Mouse (Mus musculus): Measurements from ENCODE around the gene Ucn3. TPM values are rescaled to one million over a fixed set of nuclear protein-coding genes. Genes with fewer than 3 reads are reported as not detected.
A peak's percentile ranks its signal among the peaks of the same experiment; 100 is the strongest.

Gene Ucn3
- polyA plus RNA-seq, 1 experiment: not detected

GRCm38 (mm10) chr13:3896913-3897312 is 48.2 kb downstream of the Ucn3 start:
- H3K79me2 ChIP-seq (ENCODE audit: control insufficient read depth, insufficient read depth): peaks cover 15% of the 10 kb centered on the region
- peaks cover 8% of the 10 kb centered on the region for H3K79me3 ChIP-seq (ENCODE audit: low read depth)
- H3ac ChIP-seq (ENCODE audit: control insufficient read depth, insufficient read length, low read depth): no peak overlapping the region
- H3K4me3 ChIP-seq (ENCODE audit: insufficient read depth, poor library complexity, severe bottlenecking): no peak overlapping the region
- TF ChIP-seq MAX (IDR thresholded peaks at IDR 0.05) (no peak), CTCF (IDR thresholded peaks at IDR 0.05; ENCODE audit: control insufficient read depth, insufficient read depth, insufficient read length) (peak; percentile 46), MYOG (IDR thresholded peaks at IDR 0.05; ENCODE audit: control insufficient read depth, extremely low read depth, insufficient read length) (no peak)
- H3K36me3 ChIP-seq (ENCODE audit: control insufficient read depth, insufficient read depth): peaks cover 3% of the 10 kb centered on the region
- no peaks in the 10 kb centered on the region for H3K27me3 ChIP-seq (ENCODE audit: control insufficient read depth, insufficient read depth, insufficient read length)

GRCm38 (mm10) chr13:3896032-3896431 is 49.1 kb downstream of the Ucn3 start:
- no peak for TF ChIP-seq USF1 (IDR thresholded peaks at IDR 0.05; ENCODE audit: low read depth)
- no peak for TF ChIP-seq MYOG (IDR thresholded peaks at IDR 0.05; ENCODE audit: control insufficient read depth, extremely low read depth, insufficient read length)
- TF ChIP-seq FOSL1 (IDR thresholded peaks at IDR 0.05; ENCODE audit: insufficient read depth, low read length, poor library complexity, severe bottlenecking): no peak
- TF ChIP-seq CTCF (IDR thresholded peaks at IDR 0.05; ENCODE audit: control insufficient read depth, insufficient read depth, insufficient read length): no peak
- no peak for TF ChIP-seq CEBPB (IDR thresholded peaks at IDR 0.05; ENCODE audit: low read depth)
- TF ChIP-seq MAX (IDR thresholded peaks at IDR 0.05): no peak
- TF ChIP-seq MYOD1 (IDR thresholded peaks at IDR 0.05; ENCODE audit: control insufficient read depth, insufficient read length, low read depth): no peak
- Histone ChIP-seq H3ac (ENCODE audit: control insufficient read depth, insufficient read length, low read depth) (no peak overlapping the region), H3K27me3 (ENCODE audit: control insufficient read depth, insufficient read depth, insufficient read length) (no peaks in the 10 kb centered on the region), H3K4me3 (ENCODE audit: insufficient read depth, poor library complexity, severe bottlenecking) (no peak overlapping the region), H3K79me3 (ENCODE audit: low read depth) (peaks cover 17% of the 10 kb centered on the region), H3K36me3 (ENCODE audit: control insufficient read depth, insufficient read depth) (peaks cover 3% of the 10 kb centered on the region), H3K79me2 (ENCODE audit: control insufficient read depth, insufficient read depth) (peaks cover 24% of the 10 kb centered on the region)

GRCm38 (mm10) chr13:3895397-3895980 is 49.7 kb downstream of the Ucn3 start:
- Histone ChIP-seq H3K27me3 (ENCODE audit: control insufficient read depth, insufficient read depth, insufficient read length) (no peaks in the 10 kb centered on the region), H3K36me3 (ENCODE audit: control insufficient read depth, insufficient read depth) (peaks cover 3% of the 10 kb centered on the region), H3K79me2 (ENCODE audit: control insufficient read depth, insufficient read depth) (peaks cover 30% of the 10 kb centered on the region), H3K4me3 (ENCODE audit: insufficient read depth, poor library complexity, severe bottlenecking) (no peak overlapping the region), H3ac (ENCODE audit: control insufficient read depth, insufficient read length, low read depth) (no peak overlapping the region), H3K79me3 (ENCODE audit: low read depth) (peaks cover 21% of the 10 kb centered on the region)
- TF ChIP-seq USF1 (IDR thresholded peaks at IDR 0.05; ENCODE audit: low read depth): no peak
- no peak for TF ChIP-seq MYOG (IDR thresholded peaks at IDR 0.05; ENCODE audit: control insufficient read depth, extremely low read depth, insufficient read length)
- no peak for TF ChIP-seq MYOD1 (IDR thresholded peaks at IDR 0.05; ENCODE audit: control insufficient read depth, insufficient read length, low read depth)
- TF ChIP-seq MAX (IDR thresholded peaks at IDR 0.05): no peak
- TF ChIP-seq CEBPB (IDR thresholded peaks at IDR 0.05; ENCODE audit: low read depth): no peak
- no peak for TF ChIP-seq FOSL1 (IDR thresholded peaks at IDR 0.05; ENCODE audit: insufficient read depth, low read length, poor library complexity, severe bottlenecking)
- TF ChIP-seq CTCF (IDR thresholded peaks at IDR 0.05; ENCODE audit: control insufficient read depth, insufficient read depth, insufficient read length): no peak

- no peak overlapping the region for H3K4me3 ChIP-seq (ENCODE audit: insufficient read depth, poor library complexity, severe bottlenecking)
- no peak for TF ChIP-seq MYOD1 (IDR thresholded peaks at IDR 0.05; ENCODE audit: control insufficient read depth, insufficient read length, low read depth)
- TF ChIP-seq CEBPB (IDR thresholded peaks at IDR 0.05; ENCODE audit: low read depth): no peak
- no peak for TF ChIP-seq MAX (IDR thresholded peaks at IDR 0.05)
- TF ChIP-seq MYOG (IDR thresholded peaks at IDR 0.05; ENCODE audit: control insufficient read depth, extremely low read depth, insufficient read length): no peak
- TF ChIP-seq FOSL1 (IDR thresholded peaks at IDR 0.05; ENCODE audit: insufficient read depth, low read length, poor library complexity, severe bottlenecking): no peak
- TF ChIP-seq CTCF (IDR thresholded peaks at IDR 0.05; ENCODE audit: control insufficient read depth, insufficient read depth, insufficient read length): no peak
- TF ChIP-seq USF1 (IDR thresholded peaks at IDR 0.05; ENCODE audit: low read depth): no peak
- H3K79me2 ChIP-seq (ENCODE audit: control insufficient read depth, insufficient read depth): peaks cover 39% of the 10 kb centered on the region
- H3ac ChIP-seq (ENCODE audit: control insufficient read depth, insufficient read length, low read depth): no peak overlapping the region
- peaks cover 6% of the 10 kb centered on the region for H3K36me3 ChIP-seq (ENCODE audit: control insufficient read depth, insufficient read depth)
- peaks cover 30% of the 10 kb centered on the region for H3K79me3 ChIP-seq (ENCODE audit: low read depth)
- no peaks in the 10 kb centered on the region for H3K27me3 ChIP-seq (ENCODE audit: control insufficient read depth, insufficient read depth, insufficient read length)
Measured at GRCm38 (mm10) chr13:3894549-3894948, 50.6 kb downstream of the Ucn3 start.

- Histone ChIP-seq H3ac (ENCODE audit: control insufficient read depth, insufficient read length, low read depth) (peak overlapping the region; percentile 80), H3K79me2 (ENCODE audit: control insufficient read depth, insufficient read depth) (peaks cover 52% of the 10 kb centered on the region), H3K27me3 (ENCODE audit: control insufficient read depth, insufficient read depth, insufficient read length) (no peaks in the 10 kb centered on the region), H3K79me3 (ENCODE audit: low read depth) (peaks cover 38% of the 10 kb centered on the region), H3K4me3 (ENCODE audit: insufficient read depth, poor library complexity, severe bottlenecking) (peak overlapping the region; percentile 63), H3K36me3 (ENCODE audit: control insufficient read depth, insufficient read depth) (peaks cover 16% of the 10 kb centered on the region)
- TF ChIP-seq MYOG (IDR thresholded peaks at IDR 0.05; ENCODE audit: control insufficient read depth, extremely low read depth, insufficient read length): no peak
- peak; percentile 81 for TF ChIP-seq MAX (IDR thresholded peaks at IDR 0.05)
- peak; percentile 93 for TF ChIP-seq USF1 (IDR thresholded peaks at IDR 0.05; ENCODE audit: low read depth)
Measured at GRCm38 (mm10) chr13:3893126-3893734, 51.9 kb downstream of the Ucn3 start.

- H3ac ChIP-seq (ENCODE audit: control insufficient read depth, insufficient read length, low read depth): peak overlapping the region; percentile 81
- peak overlapping the region; percentile 63 for H3K4me3 ChIP-seq (ENCODE audit: insufficient read depth, poor library complexity, severe bottlenecking)
- H3K36me3 ChIP-seq (ENCODE audit: control insufficient read depth, insufficient read depth): peaks cover 22% of the 10 kb centered on the region
- H3K27me3 ChIP-seq (ENCODE audit: control insufficient read depth, insufficient read depth, insufficient read length): no peaks in the 10 kb centered on the region
- TF ChIP-seq FOSL1 (IDR thresholded peaks at IDR 0.05; ENCODE audit: insufficient read depth, low read length, poor library complexity, severe bottlenecking) (no peak), MAX (IDR thresholded peaks at IDR 0.05) (no peak), USF1 (IDR thresholded peaks at IDR 0.05; ENCODE audit: low read depth) (no peak), CTCF (IDR thresholded peaks at IDR 0.05; ENCODE audit: control insufficient read depth, insufficient read depth, insufficient read length) (no peak), CEBPB (IDR thresholded peaks at IDR 0.05; ENCODE audit: low read depth) (no peak), MYOD1 (IDR thresholded peaks at IDR 0.05; ENCODE audit: control insufficient read depth, insufficient read length, low read depth) (no peak), MYOG (IDR thresholded peaks at IDR 0.05; ENCODE audit: control insufficient read depth, extremely low read depth, insufficient read length) (no peak)
- H3K79me2 ChIP-seq (ENCODE audit: control insufficient read depth, insufficient read depth): peaks cover 54% of the 10 kb centered on the region
- H3K79me3 ChIP-seq (ENCODE audit: low read depth): peaks cover 38% of the 10 kb centered on the region
Measured at GRCm38 (mm10) chr13:3892601-3893000, 52.5 kb downstream of the Ucn3 start.
